Mouse (Mus musculus) hindbrain, embryonic 16.5 days (tissue): ENCODE results near the gene Macf1. TPM values are rescaled to one million over a fixed set of nuclear protein-coding genes. Genes with fewer than 3 reads are reported as not detected.

Experiments
- ATAC-seq: fragments of 200-750 bp; cut with Nextera tagmentation; 2 replicates; pipeline ENCODE4 v1.8.0; 2017; ENCODE audit warnings: moderate TSS enrichment, moderate library complexity
- H3K27ac ChIP-seq: fragments of 300-500 bp; sonication (generic); 2 replicates; pipeline ENCODE4 v1.5.1; 2014; ENCODE audit warnings: low read depth, mild to moderate bottlenecking, control low read depth, low read length, moderate library complexity
- H3K27me3 ChIP-seq: fragments of 300-500 bp; sonication (generic); replicated peaks from 2 replicates; pipeline ENCODE4 v1.6.1; 2014; ENCODE audit warnings: low read length; ENCODE audit not compliant: control insufficient read depth, insufficient read depth
- H3K36me3 ChIP-seq: fragments of 300-500 bp; sonication (generic); 2 replicates; pipeline ENCODE4 v1.6.1; 2014; ENCODE audit warnings: mild to moderate bottlenecking, low read length, moderate library complexity, mixed read lengths; ENCODE audit not compliant: control insufficient read depth, insufficient read depth
- H3K4me1 ChIP-seq: fragments of 300-500 bp; sonication (generic); 2 replicates; pipeline ENCODE4 v1.6.1; 2014; ENCODE audit warnings: low read depth, low read length; ENCODE audit not compliant: control insufficient read depth, insufficient read depth
- H3K4me2 ChIP-seq: fragments of 300-500 bp; sonication (generic); 2 replicates; pipeline ENCODE4 v1.6.1; 2014; ENCODE audit warnings: mild to moderate bottlenecking, low read length, control low read depth, moderate library complexity
- H3K4me3 ChIP-seq: fragments of 300-500 bp; sonication (generic); 2 replicates; pipeline ENCODE4 v1.5.1; 2014; ENCODE audit warnings: mild to moderate bottlenecking, low read length, control low read depth, moderate library complexity
- H3K9ac ChIP-seq: fragments of 300-500 bp; sonication (generic); 2 replicates; pipeline ENCODE4 v1.6.1; 2014; ENCODE audit warnings: low read depth, mild to moderate bottlenecking, control low read depth, low read length, moderate library complexity
- H3K9me3 ChIP-seq: fragments of 300-500 bp; sonication (generic); 2 replicates; pipeline ENCODE4 v1.6.1; 2014; ENCODE audit warnings: mild to moderate bottlenecking, low read length, moderate library complexity; ENCODE audit not compliant: control insufficient read depth
- WGBS: fragments of 180-500 bp; shearing (Covaris S2); extraction: QIAGEN DNeasy Blood & Tissue Kit; methylation state at CpG from one replicate; pipeline ENCODE4 v1.1.7; 2014; 5-methylcytosine and 5-hydroxymethylcytosine counted together
- polyA plus RNA-seq: library from polyadenylated mRNA; unstranded; fragments of >200 nt; fragmentation: Nextera tagmentation; extraction: Ambion mirVana; gene quantifications from 2 replicates; pipeline ENCODE4 v1.2.1, GENCODE M21; 2015

The Macf1 gene
- polyA plus RNA-seq, 1 experiment from 2014 or later = 61.0 TPM

GRCm38 (mm10) chr4:123680962-123681361, 3.2 kb downstream of the Macf1 start:
- Histone ChIP-seq H3K4me2 (no peak overlapping the region), H3K4me1 (peaks cover 46% of the 10 kb centered on the region), H3K9ac (no peak overlapping the region), H3K9me3 (no peaks in the 10 kb centered on the region), H3K4me3 (no peak overlapping the region), H3K36me3 (peaks cover 21% of the 10 kb centered on the region), H3K27me3 (no peaks in the 10 kb centered on the region), H3K27ac (no peak overlapping the region)
- 62% methylated on average over 7 of the region's 7 CpGs for WGBS
- no peak for ATAC-seq

- Histone ChIP-seq H3K4me1 (peaks cover 26% of the 10 kb centered on the region), H3K27ac (peak overlapping the region; percentile 80), H3K9ac (peak overlapping the region; percentile 8; the same call in 1 of the 2 replicates), H3K36me3 (peaks cover 11% of the 10 kb centered on the region), H3K4me3 (no peak overlapping the region), H3K4me2 (peak overlapping the region; percentile 14), H3K27me3 (no peaks in the 10 kb centered on the region), H3K9me3 (no peaks in the 10 kb centered on the region)
- 18% methylated on average over 10 of the region's 10 CpGs for WGBS
- peak; percentile 78 for ATAC-seq
Observed at GRCm38 (mm10) chr4:123677060-123677804, 6.9 kb downstream of the Macf1 start.

- no peak overlapping the region for H3K27ac ChIP-seq
- ATAC-seq = 0 out of 2 replicates have a peak, but pooled peaks have one; percentile 25
- no peaks in the 10 kb centered on the region for H3K9me3 ChIP-seq
- no peak overlapping the region for H3K4me3 ChIP-seq
- H3K36me3 ChIP-seq = 0 out of 2 replicates have a peak, but pooled peaks cover 4% of the 10 kb centered on the region
- no peak overlapping the region for H3K4me2 ChIP-seq
- H3K9ac ChIP-seq = no peak overlapping the region
- peaks cover 28% of the 10 kb centered on the region for H3K4me1 ChIP-seq
- H3K27me3 ChIP-seq = no peaks in the 10 kb centered on the region
Observed at GRCm38 (mm10) chr4:123670598-123670997, 13.6 kb downstream of the Macf1 start.

GRCm38 (mm10) chr4:123669696-123670095, 14.5 kb downstream of the Macf1 start:
- Histone ChIP-seq H3K4me1 (peaks cover 36% of the 10 kb centered on the region), H3K4me2 (no peak overlapping the region), H3K9me3 (no peaks in the 10 kb centered on the region), H3K36me3 (0 out of 2 replicates have a peak, but pooled peaks cover 4% of the 10 kb centered on the region), H3K27ac (no peak overlapping the region), H3K27me3 (no peaks in the 10 kb centered on the region), H3K9ac (no peak overlapping the region), H3K4me3 (no peak overlapping the region)
- WGBS = 76% methylated on average over 6 of the region's 6 CpGs
- no peak for ATAC-seq

- WGBS = 6% methylated on average over 1 of the region's 1 CpGs
- H3K27me3 ChIP-seq = no peaks in the 10 kb centered on the region
- peak overlapping the region; percentile 11; the same call in 1 of the 2 replicates for H3K4me2 ChIP-seq
- peak overlapping the region; percentile 60 for H3K27ac ChIP-seq
- H3K4me3 ChIP-seq = no peak overlapping the region
- H3K9ac ChIP-seq = no peak overlapping the region; the same call in 1 of the 2 replicates
- no peaks in the 10 kb centered on the region for H3K9me3 ChIP-seq
- H3K4me1 ChIP-seq = peaks cover 54% of the 10 kb centered on the region
- peak; percentile 25; the same call in 1 of the 2 replicates for ATAC-seq
- H3K36me3 ChIP-seq = no peaks in the 10 kb centered on the region
Observed at GRCm38 (mm10) chr4:123667260-123667867, 16.8 kb downstream of the Macf1 start.

GRCm38 (mm10) chr4:123666517-123666916, 17.6 kb downstream of the Macf1 start:
- peaks cover 58% of the 10 kb centered on the region for H3K4me1 ChIP-seq
- no peak for ATAC-seq
- no peak overlapping the region for H3K4me2 ChIP-seq
- no peaks in the 10 kb centered on the region for H3K9me3 ChIP-seq
- no peaks in the 10 kb centered on the region for H3K36me3 ChIP-seq
- H3K27ac ChIP-seq = peak overlapping the region; percentile 60
- WGBS = 83% methylated on average over 1 of the region's 1 CpGs
- no peak overlapping the region for H3K4me3 ChIP-seq
- no peak overlapping the region for H3K9ac ChIP-seq
- no peaks in the 10 kb centered on the region for H3K27me3 ChIP-seq

GRCm38 (mm10) chr4:123665681-123666278, 18.4 kb downstream of the Macf1 start:
- H3K9ac ChIP-seq = peak overlapping the region; percentile 92
- WGBS = 30% methylated on average over 11 of the region's 11 CpGs
- peak overlapping the region; percentile 78 for H3K4me3 ChIP-seq
- peak overlapping the region; percentile 96 for H3K27ac ChIP-seq
- H3K9me3 ChIP-seq = no peaks in the 10 kb centered on the region
- peaks cover 56% of the 10 kb centered on the region for H3K4me1 ChIP-seq
- peak overlapping the region; percentile 83 for H3K4me2 ChIP-seq
- no peaks in the 10 kb centered on the region for H3K36me3 ChIP-seq
- no peak for ATAC-seq
- H3K27me3 ChIP-seq = no peaks in the 10 kb centered on the region

- under 1% methylated on average over 58 of the region's 58 CpGs for WGBS
- H3K27ac ChIP-seq = peak overlapping the region; percentile 96
- no peaks in the 10 kb centered on the region for H3K27me3 ChIP-seq
- peak overlapping the region; percentile 92 for H3K9ac ChIP-seq
- peak; percentile 6; the same call in 1 of the 2 replicates for ATAC-seq
- H3K36me3 ChIP-seq = no peaks in the 10 kb centered on the region
- peak overlapping the region; percentile 83 for H3K4me2 ChIP-seq
- peaks cover 49% of the 10 kb centered on the region for H3K4me1 ChIP-seq
- peak overlapping the region; percentile 78 for H3K4me3 ChIP-seq
- no peaks in the 10 kb centered on the region for H3K9me3 ChIP-seq
Observed at GRCm38 (mm10) chr4:123664951-123665661, 19.1 kb downstream of the Macf1 start.
